Mouse (Mus musculus) kidney, embryonic 15.5 days (tissue): Measurements from ENCODE around the gene Prss50. TPM values are rescaled to one million over a fixed set of nuclear protein-coding genes. Genes with fewer than 3 reads are reported as not detected.
A peak's percentile ranks its signal among the peaks of the same experiment; 100 is the strongest.
"Not testable (repeated sequence)": the region's sequence is repeated elsewhere in the genome, so short reads cannot be mapped to it uniquely, and the experiment has no call there.

Experiments used
- ATAC-seq: fragments of 200-750 bp; cut with Nextera tagmentation; replicated peaks from 2 replicates; pipeline ENCODE4 v1.8.0; 2017; ENCODE audit warnings: moderate TSS enrichment; ENCODE audit not compliant: low FRiP score
- H3K27ac ChIP-seq: fragments of 300-500 bp; sonication (generic); 2 replicates; pipeline ENCODE4 v1.5.1; 2015; ENCODE audit warnings: mild to moderate bottlenecking, inconsistent platforms
- H3K27me3 ChIP-seq: fragments of 300-500 bp; sonication (generic); 2 replicates; pipeline ENCODE4 v1.6.1; 2015; ENCODE audit warnings: inconsistent platforms
- H3K36me3 ChIP-seq: fragments of 300-500 bp; sonication (generic); 2 replicates; pipeline ENCODE4 v1.6.1; 2015; ENCODE audit warnings: inconsistent platforms
- H3K4me1 ChIP-seq: fragments of 300-500 bp; sonication (generic); 2 replicates; pipeline ENCODE4 v1.6.1; 2015; ENCODE audit warnings: inconsistent platforms
- H3K4me2 ChIP-seq: fragments of 300-500 bp; sonication (generic); 2 replicates; pipeline ENCODE4 v1.6.1; 2015; ENCODE audit warnings: moderate library complexity, mild to moderate bottlenecking, inconsistent platforms
- H3K4me3 ChIP-seq: fragments of 300-500 bp; sonication (generic); replicated peaks from 2 replicates; pipeline ENCODE4 v1.5.1; 2015; ENCODE audit warnings: mild to moderate bottlenecking, inconsistent platforms
- H3K9ac ChIP-seq: fragments of 300-500 bp; sonication (generic); 2 replicates; pipeline ENCODE4 v1.6.1; 2015; ENCODE audit warnings: mild to moderate bottlenecking, inconsistent platforms
- H3K9me3 ChIP-seq: fragments of 300-500 bp; sonication (generic); replicated peaks from 2 replicates; pipeline ENCODE4 v1.6.1; 2016; ENCODE audit warnings: inconsistent platforms
- WGBS: fragments of 180-500 bp; shearing (Covaris S2); methylation state at CpG from one replicate; pipeline ENCODE4 v1.1.7; 2015; ENCODE audit warnings: mixed read lengths; 5-methylcytosine and 5-hydroxymethylcytosine counted together
- polyA plus RNA-seq: library from polyadenylated mRNA; unstranded; fragments of >200 nt; fragmentation: Nextera tagmentation; extraction: Ambion mirVana; gene quantifications from 2 replicates; pipeline ENCODE4 v1.2.1, GENCODE M21; 2015

The Prss50 gene
- polyA plus RNA-seq = 0.40 and 0.90 TPM in 2 replicates

DNA sequence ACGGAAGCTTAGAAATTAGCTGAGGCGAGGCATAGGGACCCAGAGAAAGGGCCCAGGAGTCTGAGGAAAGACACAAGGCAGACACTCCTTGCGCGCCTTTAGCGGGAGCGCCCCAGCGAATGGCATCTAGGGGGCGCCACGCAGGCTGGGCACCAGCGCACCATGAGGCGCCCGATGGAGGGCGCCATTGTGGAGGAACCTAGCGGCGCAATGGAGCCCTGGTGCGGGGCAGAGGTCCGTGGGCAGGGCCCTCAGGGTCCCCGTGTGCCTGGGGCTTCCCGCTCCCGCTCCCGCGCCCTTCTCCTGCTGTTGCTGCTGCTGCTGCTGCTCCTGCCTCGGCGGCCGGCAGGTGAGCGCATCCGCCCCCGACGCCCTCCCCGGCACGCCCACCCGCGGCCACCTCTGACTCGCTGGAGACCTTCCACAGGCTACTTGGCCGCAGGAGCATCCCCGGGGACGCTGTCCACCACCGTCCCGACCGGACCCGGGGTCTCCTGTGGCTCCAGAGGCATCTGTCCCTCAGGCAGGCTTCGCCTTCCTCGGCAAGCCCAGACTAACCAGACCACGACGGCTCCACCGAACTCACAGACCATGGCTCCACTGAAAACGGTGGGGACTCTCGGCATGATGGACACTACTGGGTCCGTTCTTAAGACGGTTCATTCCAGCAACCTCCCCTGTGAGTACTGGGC lies at the start of gene Prss50:
Gene Prss50 (plus strand): TSS at position 187 of the 692 bp plus-strand sequence.
- H3K36me3 ChIP-seq = no peaks in the 10 kb centered on the region
- H3K4me2 ChIP-seq = peak within 1 kb of the TSS; percentile 72
- peaks cover 18% of the 10 kb centered on the region for H3K27me3 ChIP-seq
- H3K27ac ChIP-seq = no peak within 1 kb of the TSS
- 0 out of 2 replicates have a peak, but pooled peaks have one; percentile 24 for ATAC-seq
- H3K9me3 ChIP-seq = no peaks in the 10 kb centered on the region
- peak within 1 kb of the TSS; percentile 5; the same call in 1 of the 2 replicates for H3K9ac ChIP-seq
- peaks cover 8% of the 10 kb centered on the region for H3K4me1 ChIP-seq
- WGBS = 12% methylated on average over 50 of the region's 50 CpGs
- peak within 1 kb of the TSS; percentile 41 for H3K4me3 ChIP-seq

- ATAC-seq = no peak
- WGBS = 79% methylated on average over 4 of the region's 4 CpGs
- Histone ChIP-seq H3K4me1 (no peaks in the 10 kb centered on the region), H3K27ac (no peak overlapping the region), H3K4me3 (no peak overlapping the region), H3K9ac (no peak overlapping the region), H3K27me3 (no peaks in the 10 kb centered on the region), H3K9me3 (no peaks in the 10 kb centered on the region), H3K36me3 (no peaks in the 10 kb centered on the region), H3K4me2 (no peak overlapping the region)
These were observed 47.7 kb upstream of the Prss50 start for GRCm38 (mm10) chr9:110810051-110810450.

DNA sequence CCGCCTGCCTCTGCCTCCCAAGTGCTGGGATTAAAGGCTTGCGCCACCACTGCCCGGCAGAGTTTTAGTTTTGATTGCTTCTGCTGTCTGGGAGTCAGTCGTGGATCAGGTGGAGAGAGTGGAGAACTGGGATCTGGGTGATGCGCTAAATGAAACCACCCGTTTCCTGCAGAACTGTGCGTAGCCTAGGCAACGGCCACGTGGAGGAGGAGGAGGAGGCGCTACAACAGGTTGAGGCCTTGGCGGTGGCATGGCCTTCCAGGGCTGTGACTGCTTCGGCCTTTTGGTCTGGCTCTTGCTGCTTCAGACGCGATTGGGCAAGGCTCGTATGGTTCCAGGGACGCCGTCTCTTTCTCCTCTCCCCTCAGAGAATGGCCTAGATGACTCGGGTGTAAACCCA lies 44.0 kb upstream of the Prss50 start, which contains the start of gene Prss44:
Gene Prss44 (plus strand): TSS at position 206 of the 400 bp plus-strand sequence.
- Histone ChIP-seq H3K36me3 (no peaks in the 10 kb centered on the region), H3K27ac (no peak within 1 kb of the TSS), H3K4me3 (no peak within 1 kb of the TSS), H3K4me1 (no peaks in the 10 kb centered on the region), H3K9me3 (no peaks in the 10 kb centered on the region), H3K4me2 (no peak within 1 kb of the TSS), H3K27me3 (no peaks in the 10 kb centered on the region), H3K9ac (no peak within 1 kb of the TSS)
- WGBS = 62% methylated on average over 18 of the region's 18 CpGs
- ATAC-seq = no peak

DNA sequence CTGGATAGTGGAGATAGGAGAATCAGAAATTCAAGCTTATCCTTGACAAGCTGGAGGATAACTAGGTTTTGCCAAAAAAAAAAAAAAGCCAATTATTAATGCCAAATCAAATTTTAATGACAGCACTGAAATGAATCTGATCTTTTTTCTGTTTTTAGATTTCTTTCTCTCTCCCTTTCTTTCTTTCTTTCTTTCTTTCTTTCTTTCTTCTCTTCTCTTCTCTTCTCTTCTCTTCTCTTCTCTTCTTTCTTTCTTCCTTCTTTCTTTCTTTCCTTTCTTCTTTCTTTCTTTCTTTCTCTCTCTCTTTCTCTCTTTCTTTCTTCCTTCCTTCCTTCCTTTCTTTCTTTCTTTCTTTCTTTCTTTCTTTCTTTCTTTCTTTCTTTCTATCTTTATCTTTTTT lies 37.2 kb upstream of the Prss50 start:
- not testable (repeated sequence) for H3K27me3 ChIP-seq, H3K4me3 ChIP-seq, H3K27ac ChIP-seq, H3K9ac ChIP-seq, ATAC-seq, H3K4me1 ChIP-seq, H3K4me2 ChIP-seq, H3K36me3 ChIP-seq, H3K9me3 ChIP-seq

DNA sequence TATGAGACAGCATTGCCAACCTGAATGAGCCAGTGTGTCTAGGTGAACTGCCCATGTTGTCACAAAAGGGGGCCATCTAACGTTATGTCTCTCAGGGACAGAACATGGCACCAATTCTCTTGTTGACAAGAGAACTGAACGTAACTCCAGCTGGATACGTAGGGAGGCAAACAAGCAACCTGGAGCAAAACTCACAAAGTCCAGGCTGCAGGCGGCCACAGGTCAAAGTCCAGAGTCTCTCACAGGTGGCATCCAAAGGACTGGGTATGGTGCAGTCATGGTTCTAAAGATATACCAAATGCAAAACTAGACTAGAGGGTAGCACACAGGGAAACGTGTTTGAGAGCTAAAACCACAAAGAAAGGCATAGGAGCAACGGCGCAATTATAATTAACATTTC lies 36.3 kb upstream of the Prss50 start:
- 82% methylated on average over 7 of the region's 7 CpGs for WGBS
- Histone ChIP-seq H3K4me2 (no peak overlapping the region), H3K9me3 (no peaks in the 10 kb centered on the region), H3K4me3 (no peak overlapping the region), H3K9ac (no peak overlapping the region), H3K27me3 (no peaks in the 10 kb centered on the region), H3K4me1 (no peaks in the 10 kb centered on the region), H3K27ac (no peak overlapping the region), H3K36me3 (no peaks in the 10 kb centered on the region)
- no peak for ATAC-seq

- H3K4me1 ChIP-seq = no peaks in the 10 kb centered on the region
- no peaks in the 10 kb centered on the region for H3K36me3 ChIP-seq
- no peak for ATAC-seq
- H3K9me3 ChIP-seq = no peaks in the 10 kb centered on the region
- WGBS = 86% methylated on average over 4 of the region's 4 CpGs
- no peak overlapping the region for H3K4me2 ChIP-seq
- H3K27me3 ChIP-seq = 0 out of 2 replicates have a peak, but pooled peaks cover 3% of the 10 kb centered on the region
- no peak overlapping the region for H3K27ac ChIP-seq
- H3K4me3 ChIP-seq = no peak overlapping the region
- no peak overlapping the region for H3K9ac ChIP-seq
These were observed 32.3 kb upstream of the Prss50 start for GRCm38 (mm10) chr9:110825426-110825825.

GRCm38 (mm10) chr9:110825832-110826231 lies 31.9 kb upstream of the Prss50 start:
- 73% methylated on average over 7 of the region's 7 CpGs for WGBS
- Histone ChIP-seq H3K4me1 (no peaks in the 10 kb centered on the region), H3K4me2 (no peak overlapping the region), H3K4me3 (no peak overlapping the region), H3K9me3 (no peaks in the 10 kb centered on the region), H3K9ac (no peak overlapping the region), H3K27ac (no peak overlapping the region), H3K27me3 (0 out of 2 replicates have a peak, but pooled peaks cover 3% of the 10 kb centered on the region), H3K36me3 (no peaks in the 10 kb centered on the region)
- ATAC-seq = no peak

- WGBS = 84% methylated on average over 3 of the region's 3 CpGs
- no peak for ATAC-seq
- H3K27ac ChIP-seq = no peak within 1 kb of the TSS
These were observed 31.4 kb upstream of the Prss50 start, which contains the start of gene Prss43 for GRCm38 (mm10) chr9:110826390-110826789. TSS of gene Prss43 (plus strand) at chr9:110826690.

GRCm38 (mm10) chr9:110833021-110833420 lies 24.7 kb upstream of the Prss50 start:
- H3K4me2 ChIP-seq = no peak overlapping the region
- no peaks in the 10 kb centered on the region for H3K27me3 ChIP-seq
- H3K36me3 ChIP-seq = no peaks in the 10 kb centered on the region
- H3K27ac ChIP-seq = no peak overlapping the region
- H3K4me1 ChIP-seq = no peaks in the 10 kb centered on the region
- no peak for ATAC-seq
- WGBS = 74% methylated on average over 5 of the region's 5 CpGs
- no peak overlapping the region for H3K9ac ChIP-seq
- no peaks in the 10 kb centered on the region for H3K9me3 ChIP-seq
- no peak overlapping the region for H3K4me3 ChIP-seq

More at GRCm38 (mm10) chr9:110826390-110826789, 31.4 kb upstream of the Prss50 start, which contains the start of gene Prss43:
- no peak within 1 kb of the TSS for H3K4me3 ChIP-seq
- 0 out of 2 replicates have a peak, but pooled peaks cover 3% of the 10 kb centered on the region for H3K27me3 ChIP-seq
- no peak within 1 kb of the TSS for H3K9ac ChIP-seq
- no peaks in the 10 kb centered on the region for H3K36me3 ChIP-seq
- no peaks in the 10 kb centered on the region for H3K9me3 ChIP-seq
- H3K4me2 ChIP-seq = no peak within 1 kb of the TSS
- H3K4me1 ChIP-seq = no peaks in the 10 kb centered on the region

DNA sequence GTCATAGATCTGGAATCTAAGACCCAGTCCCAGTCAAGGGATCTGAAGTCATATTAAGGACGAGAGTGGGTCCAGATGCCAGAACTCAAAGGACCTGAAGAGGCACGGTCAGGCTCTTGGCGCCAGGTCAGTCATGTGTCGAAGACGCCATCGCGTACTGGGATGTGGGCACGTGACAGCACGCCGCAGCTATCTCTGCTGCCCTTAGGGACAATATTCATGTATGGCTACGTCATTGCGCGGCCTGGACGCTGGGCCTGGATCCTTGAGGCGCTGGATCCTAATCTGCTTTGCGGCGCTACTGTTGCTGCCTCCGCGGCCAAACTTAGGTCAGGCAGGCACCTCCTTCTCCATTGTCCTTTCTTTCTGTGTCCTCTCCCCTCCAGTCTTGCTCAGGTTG lies 23.4 kb upstream of the Prss50 start, which contains the start of gene Prss45:
Gene Prss45 (plus strand): TSS at position 178 of the 400 bp plus-strand sequence.
- H3K9me3 ChIP-seq = no peaks in the 10 kb centered on the region
- WGBS = 89% methylated on average over 19 of the region's 19 CpGs
- H3K4me1 ChIP-seq = no peaks in the 10 kb centered on the region
- H3K36me3 ChIP-seq = no peaks in the 10 kb centered on the region
- no peak for ATAC-seq
- no peak within 1 kb of the TSS for H3K4me3 ChIP-seq
- H3K9ac ChIP-seq = no peak within 1 kb of the TSS
- H3K27ac ChIP-seq = no peak within 1 kb of the TSS
- H3K4me2 ChIP-seq = peak within 1 kb of the TSS; percentile 25; the same call in 1 of the 2 replicates
- no peaks in the 10 kb centered on the region for H3K27me3 ChIP-seq

DNA sequence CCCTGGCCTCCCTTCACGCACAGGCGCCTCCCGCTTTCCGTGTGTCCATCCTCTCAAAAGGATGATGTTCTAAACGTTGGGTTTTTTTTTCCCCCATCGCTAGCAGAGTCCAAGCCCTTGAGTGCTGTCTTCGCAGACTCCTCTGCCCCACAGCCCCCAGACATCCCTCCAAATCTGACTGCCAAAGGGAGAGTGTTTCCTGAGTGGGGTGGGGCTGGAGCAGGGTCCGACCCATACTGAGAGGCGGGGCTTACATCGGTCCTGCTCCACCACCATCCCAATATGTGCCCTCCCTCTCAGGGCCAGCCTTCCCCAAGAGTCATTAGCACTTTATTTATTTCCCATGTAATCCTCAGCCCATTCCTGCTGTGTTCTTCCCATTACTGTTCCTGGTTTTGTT lies 22.8 kb upstream of the Prss50 start:
- no peaks in the 10 kb centered on the region for H3K4me1 ChIP-seq
- H3K27me3 ChIP-seq = no peaks in the 10 kb centered on the region
- no peak overlapping the region for H3K4me3 ChIP-seq
- no peak overlapping the region for H3K9ac ChIP-seq
- no peak overlapping the region for H3K27ac ChIP-seq
- peak overlapping the region; percentile 25; the same call in 1 of the 2 replicates for H3K4me2 ChIP-seq
- H3K9me3 ChIP-seq = no peaks in the 10 kb centered on the region
- ATAC-seq = no peak
- H3K36me3 ChIP-seq = no peaks in the 10 kb centered on the region
- 44% methylated on average over 10 of the region's 10 CpGs for WGBS

DNA sequence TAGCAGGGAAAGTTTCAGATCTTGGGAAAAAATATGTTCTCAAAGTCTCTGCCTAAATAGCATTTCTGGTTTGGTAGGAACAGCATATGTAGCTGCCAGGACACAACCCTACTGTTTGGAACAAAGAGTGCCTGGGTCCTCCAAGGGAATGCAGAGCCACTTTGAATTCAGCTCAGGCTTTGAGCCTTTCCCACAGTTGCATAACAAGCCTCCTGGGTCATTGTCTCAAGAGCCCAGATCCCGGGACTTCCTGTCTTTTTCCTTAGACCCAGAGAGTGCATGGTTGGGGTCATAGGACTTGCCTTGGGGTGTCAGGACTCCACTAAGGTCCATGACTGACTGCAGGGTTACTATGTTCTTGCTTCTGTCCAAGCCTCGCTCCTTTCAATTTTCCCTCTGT lies 21.7 kb upstream of the Prss50 start:
- Histone ChIP-seq H3K4me2 (no peak overlapping the region), H3K27ac (no peak overlapping the region), H3K4me3 (no peak overlapping the region), H3K9me3 (no peaks in the 10 kb centered on the region), H3K9ac (no peak overlapping the region), H3K4me1 (peaks cover 4% of the 10 kb centered on the region; the same call in 1 of the 2 replicates), H3K36me3 (no peaks in the 10 kb centered on the region), H3K27me3 (no peaks in the 10 kb centered on the region)
- no peak for ATAC-seq
- WGBS = 56% methylated on average over 2 of the region's 2 CpGs
